Comparison of ENCODE assay signal across 11 mouse cellular contexts in the genomic region with DNA sequence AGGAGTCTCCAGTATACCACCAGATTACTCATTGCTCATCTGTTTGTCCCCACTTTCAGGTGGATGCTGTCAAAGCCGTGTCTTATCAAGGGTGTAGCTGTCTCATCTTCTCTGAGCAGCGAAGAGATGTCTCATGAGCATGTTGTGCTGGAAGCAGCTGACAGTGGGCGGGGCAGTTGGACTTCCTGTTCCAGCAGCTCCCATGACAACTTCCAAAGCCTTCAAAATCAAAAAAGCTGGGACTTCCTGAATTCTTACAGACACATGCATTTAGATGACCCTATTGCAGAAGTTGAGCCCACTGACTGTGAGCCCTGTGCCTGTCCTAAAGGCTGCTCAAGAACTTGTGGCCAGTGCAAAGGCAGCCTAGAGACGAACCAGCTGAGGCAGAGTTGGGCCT.
DNase-seq lines count a peak whose midpoint lies in the region; ATAC-seq and TF ChIP-seq lines count a peak whose summit lies in the region.
"Had no signal": no experiment of that assay in that cellular context is flagged by ENCODE, and none has a peak within 500 bp of the region (broad histone marks: within the 10 kb centered on the region; RNA-seq: fewer than 3 reads in every experiment).

No protein-coding gene starts in this region.

- no peak for TF ChIP-seq POLR2A in liver, adult 2 months (IDR thresholded peaks at IDR 0.05; ENCODE audit: extremely low read depth, insufficient read depth, low read length)

- no peaks in the 10 kb centered on the region for H3K79me2 ChIP-seq in liver, adult 2 months (ENCODE audit: control insufficient read depth, insufficient read depth, low read length)

- DNase-seq in embryonic facial prominence, embryonic 14.5 days (ENCODE audit: low spot score): peak; percentile 23
- DNase-seq in embryonic facial prominence, embryonic 10.5 days (ENCODE audit: low spot score): no peak
- peak; percentile 37 for DNase-seq in liver, adult 2 months (ENCODE audit: extremely low read depth, low read depth, low spot score)
- peak; percentile 48 to 55 for DNase-seq in heart, postnatal 14 days
- DNase-seq in lung, postnatal 4 days: peak; percentile 55 to 59
- no peak for DNase-seq in Muller cell, postnatal 12 days (ENCODE audit: inconsistent ontology term)

- H3K9me3 ChIP-seq in embryonic facial prominence, embryonic 14.5 days (ENCODE audit: control insufficient read depth, low read length): no peaks in the 10 kb centered on the region
- no peaks in the 10 kb centered on the region for H3K9me3 ChIP-seq in embryonic facial prominence, embryonic 10.5 days
- no peaks in the 10 kb centered on the region for H3K9me3 ChIP-seq in liver, embryonic 12.5 days (replicated peaks)
- H3K9me3 ChIP-seq in forebrain, embryonic 16.5 days (ENCODE audit: control insufficient read depth, low read length): no peaks in the 10 kb centered on the region
- H3K9me3 ChIP-seq: hindbrain, embryonic 15.5 days; limb, embryonic 12.5 days; midbrain, embryonic 13.5 days had no signal

- no peaks in the 10 kb centered on the region for H3K27me3 ChIP-seq in embryonic facial prominence, embryonic 14.5 days (replicated peaks; ENCODE audit: control insufficient read depth, insufficient read depth, low read length)
- H3K27me3 ChIP-seq in embryonic facial prominence, embryonic 10.5 days (replicated peaks; ENCODE audit: low read depth, poor library complexity, severe bottlenecking): no peaks in the 10 kb centered on the region
- H3K27me3 ChIP-seq in liver, adult 2 months (ENCODE audit: control insufficient read depth, insufficient read depth, low read length): no peaks in the 10 kb centered on the region
- no peaks in the 10 kb centered on the region for H3K27me3 ChIP-seq in liver, embryonic 12.5 days (replicated peaks)
- H3K27me3 ChIP-seq in forebrain, embryonic 16.5 days (replicated peaks; ENCODE audit: control insufficient read depth, insufficient read depth, low read length): no peaks in the 10 kb centered on the region
- H3K27me3 ChIP-seq: hindbrain, embryonic 15.5 days; limb, embryonic 12.5 days; midbrain, embryonic 13.5 days had no signal

- no peak for ATAC-seq in embryonic facial prominence, embryonic 14.5 days (ENCODE audit: low read depth)
- ATAC-seq in liver, embryonic 12.5 days: no peak
- ATAC-seq in forebrain, embryonic 16.5 days: no peak
- ATAC-seq: midbrain, embryonic 13.5 days had no signal

- TF ChIP-seq CTCF in liver, adult 2 months (IDR thresholded peaks at IDR 0.05; ENCODE audit: low read depth, low read length): no peak

- peaks cover 45% of the 10 kb centered on the region for H3K36me3 ChIP-seq in embryonic facial prominence, embryonic 14.5 days (ENCODE audit: control insufficient read depth, insufficient read depth, low read length)
- peaks cover 71% of the 10 kb centered on the region for H3K36me3 ChIP-seq in embryonic facial prominence, embryonic 10.5 days (replicated peaks)
- H3K36me3 ChIP-seq in liver, adult 2 months (ENCODE audit: control insufficient read depth, insufficient read depth, low read length): peaks cover 6% of the 10 kb centered on the region; the same call in 1 of the 2 replicates
- H3K36me3 ChIP-seq in liver, embryonic 12.5 days: peaks cover 77% of the 10 kb centered on the region
- peaks cover 7% of the 10 kb centered on the region for H3K36me3 ChIP-seq in forebrain, embryonic 16.5 days (ENCODE audit: control insufficient read depth, insufficient read depth)

- 84% methylated on average over 4 of the region's 4 CpGs for WGBS in embryonic facial prominence, embryonic 14.5 days
- 90% methylated on average over 4 of the region's 4 CpGs for WGBS in embryonic facial prominence, embryonic 10.5 days
- WGBS in liver, adult 2 months: 77% methylated on average over 4 of the region's 4 CpGs
- 71% methylated on average over 4 of the region's 4 CpGs for WGBS in liver, embryonic 12.5 days (ENCODE audit: insufficient replicate concordance)
- WGBS in forebrain, embryonic 16.5 days: 95% methylated on average over 4 of the region's 4 CpGs

- H3K4me2 ChIP-seq in embryonic facial prominence, embryonic 14.5 days (ENCODE audit: low read depth, low read length): no peak overlapping the region
- no peak overlapping the region for H3K4me2 ChIP-seq in liver, embryonic 12.5 days
- no peak overlapping the region for H3K4me2 ChIP-seq in forebrain, embryonic 16.5 days (ENCODE audit: low read length)
- H3K4me2 ChIP-seq: hindbrain, embryonic 15.5 days; limb, embryonic 12.5 days; midbrain, embryonic 13.5 days had no signal

- H3K9ac ChIP-seq in embryonic facial prominence, embryonic 14.5 days (ENCODE audit: low read depth, low read length): no peak overlapping the region
- H3K9ac ChIP-seq in liver, adult 2 months (ENCODE audit: low read depth, low read length): no peak overlapping the region
- H3K9ac ChIP-seq in liver, embryonic 12.5 days: no peak overlapping the region
- no peak overlapping the region for H3K9ac ChIP-seq in forebrain, embryonic 16.5 days (replicated peaks; ENCODE audit: low read depth, low read length)
- H3K9ac ChIP-seq: hindbrain, embryonic 15.5 days; limb, embryonic 12.5 days; midbrain, embryonic 13.5 days had no signal

- intact Hi-C loops in heart, postnatal 14 days (cut with DNase I): no loop called here

- H3K4me3 ChIP-seq in embryonic facial prominence, embryonic 14.5 days (ENCODE audit: low read depth, low read length): no peak overlapping the region
- H3K4me3 ChIP-seq in embryonic facial prominence, embryonic 10.5 days: no peak overlapping the region
- H3K4me3 ChIP-seq in liver, adult 2 months (ENCODE audit: insufficient read depth, low read depth, low read length): no peak overlapping the region
- H3K4me3 ChIP-seq in liver, embryonic 12.5 days: no peak overlapping the region
- H3K4me3 ChIP-seq in forebrain, embryonic 16.5 days (replicated peaks; ENCODE audit: low read length): no peak overlapping the region
- H3K4me3 ChIP-seq: hindbrain, embryonic 15.5 days; limb, embryonic 12.5 days; midbrain, embryonic 13.5 days had no signal

- H3K4me1 ChIP-seq in embryonic facial prominence, embryonic 14.5 days (ENCODE audit: control insufficient read depth, insufficient read depth, low read length): no peaks in the 10 kb centered on the region
- peaks cover 14% of the 10 kb centered on the region for H3K4me1 ChIP-seq in embryonic facial prominence, embryonic 10.5 days
- H3K4me1 ChIP-seq in liver, adult 2 months (ENCODE audit: control insufficient read depth, insufficient read depth, low read length): 0 out of 2 replicates have a peak, but pooled peaks cover 2% of the 10 kb centered on the region
- no peaks in the 10 kb centered on the region for H3K4me1 ChIP-seq in liver, embryonic 12.5 days
- no peaks in the 10 kb centered on the region for H3K4me1 ChIP-seq in forebrain, embryonic 16.5 days (replicated peaks; ENCODE audit: control insufficient read depth, insufficient read depth, low read length)
- H3K4me1 ChIP-seq: hindbrain, embryonic 15.5 days; midbrain, embryonic 13.5 days had no signal

- no peak overlapping the region for H3K27ac ChIP-seq in embryonic facial prominence, embryonic 14.5 days (replicated peaks; ENCODE audit: low read depth, low read length)
- H3K27ac ChIP-seq in embryonic facial prominence, embryonic 10.5 days (replicated peaks): no peak overlapping the region
- H3K27ac ChIP-seq in liver, adult 2 months (replicated peaks; ENCODE audit: insufficient read depth, low read depth, low read length): no peak overlapping the region
- H3K27ac ChIP-seq in liver, embryonic 12.5 days: no peak overlapping the region
- no peak overlapping the region for H3K27ac ChIP-seq in forebrain, embryonic 16.5 days (ENCODE audit: low read length)
- H3K27ac ChIP-seq: hindbrain, embryonic 15.5 days; limb, embryonic 12.5 days; midbrain, embryonic 13.5 days had no signal

Comparison
In these comparisons a context has a peak if more than half of its experiments do, and no peak if none do; other contexts are left out.
1. DNase-seq: peak in embryonic facial prominence, embryonic 14.5 days (single experiment), liver, adult 2 months (single experiment), heart, postnatal 14 days (2 of 2) and lung, postnatal 4 days (2 of 2); none in embryonic facial prominence, embryonic 10.5 days (single experiment) and Muller cell, postnatal 12 days (single experiment).